Mouse (Mus musculus): ENCODE results near the gene Mrgprh. TPM values are rescaled to one million over a fixed set of nuclear protein-coding genes. Genes with fewer than 3 reads are reported as not detected.

The Mrgprh gene
- total and polyA plus RNA-seq, 3 experiments: 0.21 TPM; not detected in 2

DNA sequence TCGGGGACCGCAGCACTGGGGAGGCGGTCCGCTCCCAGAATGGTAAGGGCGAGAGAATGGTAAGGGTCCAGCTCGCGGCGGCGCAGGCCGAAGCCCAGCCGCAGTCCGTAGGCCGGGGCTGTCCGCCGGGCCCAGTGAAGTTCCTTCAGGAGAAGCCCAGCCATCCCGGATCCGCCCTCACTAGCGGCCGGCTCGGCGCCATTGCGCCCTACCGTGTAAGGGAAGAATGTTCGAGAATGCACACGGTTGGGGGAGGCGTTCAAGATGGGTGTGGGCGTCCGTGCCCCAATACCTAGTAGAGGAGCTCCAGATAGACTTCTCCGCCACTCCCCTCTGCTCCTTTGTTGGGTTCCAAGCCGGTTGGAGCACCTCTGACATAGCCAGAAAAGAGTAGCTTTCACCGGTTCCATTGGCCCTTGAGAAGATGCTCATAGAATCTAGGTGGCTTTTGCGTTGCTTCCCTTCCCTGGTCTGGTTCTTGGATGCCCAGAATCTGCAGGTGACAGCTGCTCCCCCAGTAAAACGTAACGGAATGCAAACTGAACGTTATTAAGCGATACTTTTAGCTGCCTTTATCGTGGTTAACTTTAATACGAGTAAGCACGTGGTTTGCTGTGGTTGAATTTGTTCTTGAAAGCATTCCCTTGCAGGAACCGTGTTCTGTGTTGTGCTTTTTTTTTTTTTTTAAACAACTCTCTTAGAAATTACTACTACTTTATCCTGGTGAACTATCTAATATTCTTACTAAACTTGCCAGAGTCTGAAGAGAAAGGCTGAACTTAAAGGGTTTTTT lies 41.0 kb downstream of the Mrgprh start:
- no peak for DNase-seq

DNA sequence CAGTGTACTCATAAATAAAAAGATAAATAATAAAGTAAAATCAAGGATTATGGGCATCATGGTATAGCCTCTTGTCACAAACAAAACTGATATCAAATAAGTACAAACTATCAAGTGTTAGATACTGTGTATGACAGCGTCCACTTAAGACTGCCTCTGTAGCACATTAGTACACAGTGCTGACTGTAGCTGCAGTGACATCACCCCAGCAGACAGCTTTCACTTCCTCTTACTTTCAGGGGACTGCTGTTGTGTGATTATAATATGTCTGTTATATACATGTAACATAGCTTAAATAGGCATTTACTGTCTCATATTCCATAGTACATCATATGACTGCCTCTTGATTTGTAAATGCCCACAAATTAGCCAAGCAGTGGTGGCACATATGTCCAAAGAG lies 45.2 kb downstream of the Mrgprh start:
- no peak for DNase-seq

- DNase-seq: peak; percentile 26
Observed at GRCm38 (mm10) chr17:12925001-12925400, 49.2 kb downstream of the Mrgprh start.

- no peak for DNase-seq
Observed at GRCm38 (mm10) chr17:12925703-12926180, 49.9 kb downstream of the Mrgprh start.

Small RNAs within 50 kb of the gene (microRNA-seq; reads per million reads assigned to microRNA genes)
- 0 reads per million in 2 experiments for gene Gm24085

Other genes with a start within 250 kb of the Mrgprh start
- 1 to 10 TPM in 1 of 2 experiments, not detected in 1; 1.7 TPM for gene Slc22a1, start 200.2 kb upstream of the Mrgprh start, total RNA-seq (2021)
- 0.11 and 0.29 TPM in 2 replicates for gene Slc22a1, start 200.2 kb upstream of the Mrgprh start, polyA plus RNA-seq (2012; rRNA removed)
- 10 to 100 TPM; 66.8 to 74.7 TPM for gene Igf2r, start 106.4 kb upstream of the Mrgprh start, total RNA-seq (2021)
- gene Igf2r, start 106.4 kb upstream of the Mrgprh start, polyA plus RNA-seq (2012; rRNA removed): 21.9 and 23.2 TPM in 2 replicates
- not detected for gene Mas1, start 7.9 kb upstream of the Mrgprh start, total RNA-seq (2021)
- not detected in 2 replicates for gene Mas1, start 7.9 kb upstream of the Mrgprh start, polyA plus RNA-seq (2012; rRNA removed)
- gene Pnldc1, start 34.2 kb downstream of the Mrgprh start, total RNA-seq (2021): 1 to 10 TPM; 4.6 TPM
- gene Pnldc1, start 34.2 kb downstream of the Mrgprh start, polyA plus RNA-seq (2012; rRNA removed): 1.5 and 2.8 TPM in 2 replicates
- 100 to 1,000 TPM; 208 to 230 TPM for gene Tcp1, start 39.7 kb downstream of the Mrgprh start, total RNA-seq (2021)
- 27.8 and 34.9 TPM in 2 replicates for gene Tcp1, start 39.7 kb downstream of the Mrgprh start, polyA plus RNA-seq (2012; rRNA removed)
- gene Mrpl18, start 40.3 kb downstream of the Mrgprh start, total RNA-seq (2021): 10 to 100 TPM; 59.6 to 81.3 TPM
- gene Mrpl18, start 40.3 kb downstream of the Mrgprh start, polyA plus RNA-seq (2012; rRNA removed): 24.1 and 26.7 TPM in 2 replicates
- gene Acat3, start 64.6 kb downstream of the Mrgprh start, total RNA-seq (2021): 1 to 10 TPM; 2.4 to 6.4 TPM
- gene Acat3, start 64.6 kb downstream of the Mrgprh start, polyA plus RNA-seq (2012; rRNA removed): 0.15 and 0.33 TPM in 2 replicates
- gene Acat2, start 84.7 kb downstream of the Mrgprh start, total RNA-seq (2021): 100 to 1,000 TPM; 108 to 139 TPM
- gene Acat2, start 84.7 kb downstream of the Mrgprh start, polyA plus RNA-seq (2012; rRNA removed): 19.4 and 20.3 TPM in 2 replicates
- 10 to 100 TPM; 54.5 to 60.2 TPM for gene Wtap, start 118.1 kb downstream of the Mrgprh start, total RNA-seq (2021)
- gene Wtap, start 118.1 kb downstream of the Mrgprh start, polyA plus RNA-seq (2012; rRNA removed): 12.2 and 12.8 TPM in 2 replicates
- 100 to 1,000 TPM; 464 to 485 TPM for gene Sod2, start 130.8 kb downstream of the Mrgprh start, total RNA-seq (2021)
- gene Sod2, start 130.8 kb downstream of the Mrgprh start, polyA plus RNA-seq (2012; rRNA removed): 1,090 and 1,205 TPM in 2 replicates
- gene Gpr31b, start 176.3 kb downstream of the Mrgprh start, total RNA-seq (2021): 1 to 10 TPM in 1 of 2 experiments, under 1 TPM in 1; 0.26 to 1.2 TPM
- 0.51 and 1.2 TPM in 2 replicates for gene Gpr31b, start 176.3 kb downstream of the Mrgprh start, polyA plus RNA-seq (2012; rRNA removed)
- gene Tcp10b, start 185.1 kb downstream of the Mrgprh start, total RNA-seq (2021): under 1 TPM; 0.24 to 0.72 TPM
- gene Tcp10b, start 185.1 kb downstream of the Mrgprh start, polyA plus RNA-seq (2012; rRNA removed): 0.09 and 0.10 TPM in 2 replicates

Measured in adrenal gland, adult 2 months (tissue).